Mouse (Mus musculus) layer of hippocampus, adult 18-20 months (tissue): ENCODE measurements around the gene Cacna1s. TPM values are rescaled to one million over a fixed set of nuclear protein-coding genes. Genes with fewer than 3 reads are reported as not detected.
A peak's percentile ranks its signal among the peaks of the same experiment; 100 is the strongest.

Source experiments
- DNase-seq, 2 experiments: peaks; one replicate each; pipeline ENCODE4 v3.0.0; 2022; ENCODE audit warnings: low spot score in 2 of 2
- long read RNA-seq: library from polyadenylated mRNA; stranded (forward); transcript quantifications from one replicate; pipeline ENCODE4 v2.0.0, GENCODE M21; 2021
- total RNA-seq, 2 experiments: library from RNA; stranded (reverse); gene quantifications; 2 replicates each; pipeline ENCODE4 v1.2.3; 2021

The Cacna1s gene
- total RNA-seq = 1 to 10 TPM in 1 of 2 experiments, under 1 TPM in 1; 0.91 to 1.1 TPM
- long read RNA-seq = 0 reads

DNA sequence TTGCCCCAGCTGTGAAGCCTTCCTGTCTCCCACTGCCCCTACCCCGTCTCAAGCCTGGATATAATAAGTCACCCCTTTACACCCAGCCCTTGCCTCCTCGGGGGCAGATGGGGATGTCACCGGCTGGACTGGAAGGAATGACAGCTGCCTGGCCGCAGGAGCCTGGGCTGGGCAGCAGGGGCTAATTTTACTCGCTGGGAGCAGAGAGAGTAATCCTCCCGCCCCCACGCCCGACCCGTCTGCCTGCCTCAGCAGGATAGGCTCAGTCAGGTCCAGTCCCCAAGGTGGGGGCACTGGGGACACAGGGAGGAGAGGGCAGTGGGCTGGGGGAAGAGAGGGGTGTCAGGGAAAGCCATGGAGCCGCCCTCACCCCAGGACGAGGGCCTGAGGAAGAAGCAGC lies at the start of gene Cacna1s:
Gene Cacna1s (plus strand): TSS at position 204 of the 400 bp plus-strand sequence.
- no peak for DNase-seq

DNA sequence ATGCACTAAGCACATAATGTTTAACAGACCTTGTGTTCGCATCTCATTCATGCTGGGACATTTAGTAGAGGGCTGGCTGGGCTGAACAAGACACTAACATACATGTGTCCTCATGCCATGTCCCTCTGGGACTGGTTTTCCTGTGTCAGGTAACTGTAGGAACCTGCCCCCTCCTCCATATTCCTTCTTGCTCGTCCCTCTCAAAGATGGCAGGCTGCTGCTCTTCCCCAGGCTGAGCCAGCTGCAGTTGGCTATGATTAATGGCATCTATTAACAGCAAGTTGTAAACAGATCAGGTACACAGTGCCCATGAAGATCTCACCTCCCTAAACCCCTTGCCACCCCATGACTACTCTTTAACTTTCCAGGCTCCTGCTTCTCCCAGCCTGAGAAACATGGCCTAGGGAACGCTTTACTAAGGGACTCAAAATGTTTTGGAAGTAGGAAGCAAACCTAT lies 46.2 kb upstream of the Cacna1s start, which contains the start of gene Igfn1:
Gene Igfn1 (minus strand): TSS at position 51 of the 457 bp plus-strand sequence.
- no peak for DNase-seq

DNA sequence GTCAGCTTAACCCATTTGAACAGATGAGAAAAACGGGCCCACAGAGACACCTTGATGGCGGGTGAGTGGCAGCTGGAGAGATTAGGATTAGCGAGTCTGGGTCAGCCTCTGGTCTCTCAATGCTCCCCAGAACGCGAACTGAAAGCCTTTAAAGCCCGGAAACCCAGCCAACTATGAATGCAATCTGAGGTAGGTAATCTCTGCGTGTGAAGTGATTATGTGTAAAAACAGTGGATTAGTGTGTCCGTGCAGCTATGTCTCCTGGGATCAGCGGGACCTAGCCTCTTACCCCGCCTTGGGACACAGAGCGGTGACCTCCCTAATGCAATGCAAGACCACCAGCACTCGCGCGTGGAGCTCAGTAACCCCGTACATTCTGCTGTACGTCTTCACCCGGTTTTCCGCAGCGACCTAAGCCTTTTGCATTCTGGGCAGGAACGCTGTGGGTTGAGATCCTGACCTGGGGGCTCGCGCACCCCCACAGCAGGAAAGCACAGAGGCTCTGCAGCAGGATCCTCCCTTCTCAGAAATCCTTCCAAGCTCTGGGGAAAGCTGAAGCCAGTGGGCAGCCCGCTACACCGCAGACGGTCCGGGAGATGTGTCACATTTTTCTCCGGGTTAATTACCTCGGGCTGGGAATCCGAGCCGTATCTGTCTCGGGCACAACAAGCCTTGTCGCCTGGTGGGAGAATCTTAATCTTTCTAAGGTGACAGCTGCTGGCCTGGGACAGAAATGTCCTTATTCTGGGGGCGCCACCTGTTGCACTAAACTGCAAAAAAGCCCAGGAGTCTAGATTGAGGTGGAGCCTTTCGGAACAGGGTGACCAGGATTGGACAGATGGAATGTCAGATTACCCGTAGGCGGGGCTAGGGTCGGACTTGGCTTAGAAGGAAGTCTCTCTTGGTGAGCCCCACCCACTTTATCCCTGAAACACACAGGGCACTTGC lies 45.1 kb upstream of the Cacna1s start, which contains the start of gene Tmem9:
Gene Tmem9 (plus strand): TSS at position 940 of the 948 bp plus-strand sequence.
- DNase-seq = peak; percentile 17 to 63

DNA sequence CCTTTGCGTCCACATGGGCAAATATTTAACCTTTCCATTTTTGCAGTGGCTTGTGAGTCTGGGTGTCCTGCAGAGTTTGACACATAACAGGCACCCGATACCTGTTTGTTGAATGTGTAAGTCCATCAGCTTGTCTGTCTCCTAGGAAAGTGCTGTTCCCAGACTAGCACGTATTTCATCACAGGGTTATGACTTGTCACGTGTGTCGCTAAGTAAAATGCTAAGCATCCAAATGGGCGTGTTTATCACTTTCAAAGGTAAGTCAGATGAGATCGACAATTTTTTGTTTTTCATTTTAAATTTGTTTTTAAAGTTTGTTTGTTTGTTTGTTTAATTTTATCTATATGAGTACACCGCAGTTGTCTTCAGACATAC lies 44.4 kb upstream of the Cacna1s start:
- no peak for DNase-seq

DNA sequence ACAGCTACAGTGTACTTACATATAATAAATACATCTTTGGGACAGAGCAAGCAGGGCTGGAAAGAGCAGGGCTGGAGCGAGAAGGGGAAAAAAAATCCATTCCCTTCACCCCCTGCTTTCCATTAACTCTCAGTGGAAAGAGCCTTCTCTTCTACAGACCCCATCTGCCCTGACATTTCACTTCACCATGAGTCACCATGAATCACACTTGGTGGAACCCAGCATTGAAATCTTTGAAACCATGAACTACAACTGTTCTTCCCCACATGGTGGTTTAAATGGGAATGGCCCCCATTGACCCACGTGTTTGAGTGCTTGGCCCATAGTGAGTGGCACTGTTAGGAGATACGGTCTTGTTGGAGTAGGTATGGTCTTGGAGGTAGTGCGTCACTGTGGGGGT lies 42.3 kb upstream of the Cacna1s start:
- DNase-seq = no peak

DNA sequence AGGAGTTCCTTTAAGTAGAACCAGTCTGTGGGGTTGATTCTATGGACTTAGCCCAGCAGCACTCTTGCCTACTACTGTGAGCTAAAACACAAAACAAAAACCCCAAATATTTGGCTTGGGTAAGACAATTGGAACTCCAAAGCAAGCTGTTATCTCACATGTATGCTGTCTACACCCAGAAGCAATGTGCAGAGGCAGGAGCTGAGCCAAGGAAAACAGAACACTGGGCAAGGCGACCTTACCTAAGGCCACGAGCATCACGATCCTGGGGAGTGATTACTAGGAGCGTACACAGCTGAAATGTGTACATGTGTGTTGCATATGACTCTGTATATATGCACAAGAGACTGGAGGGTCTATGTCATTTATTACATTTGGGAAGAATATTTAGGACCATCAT lies 39.0 kb upstream of the Cacna1s start:
- DNase-seq = no peak

DNA sequence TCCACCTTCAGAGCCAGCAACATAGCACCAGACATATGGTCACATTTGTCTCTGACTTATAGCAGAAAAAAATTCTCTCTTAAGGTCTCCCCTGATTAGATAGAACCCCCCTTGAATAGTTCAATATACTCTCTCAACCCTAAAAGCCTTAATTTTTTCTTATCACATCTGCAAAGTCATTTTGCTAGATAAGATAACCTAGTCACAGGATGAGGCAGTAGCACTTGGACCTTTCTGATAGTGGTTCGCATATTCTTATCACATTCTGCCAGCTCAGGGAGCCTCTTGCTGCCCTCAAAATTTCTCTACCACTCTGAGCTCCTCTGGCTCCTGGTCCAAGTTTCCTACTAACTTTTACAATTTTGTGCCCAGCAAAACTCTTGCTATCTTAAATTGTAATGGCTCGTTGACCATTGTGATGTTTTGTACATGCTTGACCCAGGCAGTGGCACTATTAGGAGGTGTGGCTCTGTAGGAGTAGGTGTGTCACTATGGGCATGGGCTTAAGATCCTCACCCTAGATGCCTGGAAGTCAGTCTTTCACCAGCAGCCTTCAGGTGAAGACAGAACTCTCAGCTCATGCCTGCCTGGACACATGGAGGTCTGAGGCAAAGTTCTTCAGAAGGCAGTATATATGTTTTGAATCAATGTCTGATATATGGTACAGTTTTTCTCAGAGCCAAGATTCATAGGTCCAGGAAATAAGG lies 37.6 kb upstream of the Cacna1s start:
- no peak for DNase-seq

DNA sequence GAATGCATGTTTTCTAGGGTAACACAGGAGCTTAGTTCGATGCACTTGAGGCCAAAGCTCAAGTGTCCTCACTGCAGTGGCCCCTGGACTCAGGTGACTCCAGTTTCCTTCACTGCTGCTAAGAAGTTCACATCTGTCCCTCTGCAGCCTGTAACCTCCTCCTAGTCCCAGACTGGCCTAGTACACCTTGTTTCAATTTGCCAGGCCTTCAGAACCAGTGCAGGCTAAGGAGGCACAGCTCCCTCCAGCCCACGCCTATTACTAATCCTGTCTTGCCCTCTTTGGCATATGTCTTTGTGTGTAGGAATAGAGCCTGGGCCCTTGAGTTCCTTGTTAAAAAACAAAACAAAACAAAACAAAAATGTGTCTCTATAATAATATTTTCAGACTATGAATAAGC lies 35.2 kb upstream of the Cacna1s start:
- no peak for DNase-seq

DNA sequence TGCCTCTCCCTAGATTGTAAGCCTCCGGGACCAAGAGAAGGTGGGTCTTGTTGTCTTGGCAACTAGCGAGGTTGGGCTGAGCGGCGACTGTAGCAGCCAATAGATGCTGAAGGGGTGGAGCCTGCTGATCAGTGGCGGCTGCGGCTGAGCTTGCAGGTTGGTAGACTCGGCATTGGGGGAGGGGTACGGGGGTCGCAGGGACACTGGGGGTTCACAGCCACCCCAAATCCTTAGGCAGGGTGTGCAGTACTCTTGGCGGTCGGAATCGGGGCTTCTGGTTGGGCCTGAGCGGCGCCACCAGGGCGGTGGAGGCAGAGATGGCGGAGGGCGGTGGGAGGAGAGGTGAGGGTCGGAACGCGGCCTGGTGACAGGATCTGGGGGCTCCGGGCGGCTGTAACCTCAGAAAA lies 34.6 kb upstream of the Cacna1s start:
- peak; percentile 93 to 97 for DNase-seq

DNA sequence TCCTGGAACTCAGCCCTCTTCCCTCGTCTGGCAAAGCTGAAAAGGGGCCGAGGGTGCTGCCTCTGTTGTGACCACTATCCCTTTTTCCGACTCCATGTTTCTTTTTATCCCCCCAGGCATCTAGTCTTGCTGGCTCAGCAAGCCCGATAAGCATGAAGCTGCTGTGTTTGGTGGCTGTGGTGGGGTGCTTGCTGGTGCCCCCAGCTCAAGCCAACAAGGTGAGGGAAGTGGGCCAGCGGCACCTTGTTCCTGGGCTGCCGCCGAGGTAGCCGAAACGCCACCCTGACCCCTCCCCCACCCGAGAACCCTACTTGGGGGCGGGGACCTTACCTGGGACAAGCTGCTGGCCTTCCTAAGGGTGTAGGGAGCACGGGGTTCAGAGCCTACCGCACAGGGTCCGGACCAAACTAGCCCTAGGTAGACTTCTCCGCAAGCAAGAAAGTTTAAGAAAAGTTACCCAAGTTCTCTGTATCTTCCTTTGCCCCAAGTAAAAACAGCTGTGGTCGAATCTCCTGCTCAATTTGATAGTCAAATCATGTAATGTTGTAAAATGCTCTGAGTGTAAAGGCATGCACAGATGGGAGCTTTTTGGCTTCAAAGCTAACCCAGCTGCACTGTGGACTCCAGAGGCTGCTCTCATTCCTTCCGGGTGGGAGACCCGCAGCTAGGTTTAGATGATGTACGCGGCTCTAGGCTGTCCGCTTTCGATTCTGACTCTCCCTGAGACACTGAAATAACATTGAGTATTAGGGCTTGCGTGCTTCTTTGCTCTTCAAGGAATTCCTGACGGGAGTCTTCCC lies 34.0 kb upstream of the Cacna1s start:
- DNase-seq = no peak

DNA sequence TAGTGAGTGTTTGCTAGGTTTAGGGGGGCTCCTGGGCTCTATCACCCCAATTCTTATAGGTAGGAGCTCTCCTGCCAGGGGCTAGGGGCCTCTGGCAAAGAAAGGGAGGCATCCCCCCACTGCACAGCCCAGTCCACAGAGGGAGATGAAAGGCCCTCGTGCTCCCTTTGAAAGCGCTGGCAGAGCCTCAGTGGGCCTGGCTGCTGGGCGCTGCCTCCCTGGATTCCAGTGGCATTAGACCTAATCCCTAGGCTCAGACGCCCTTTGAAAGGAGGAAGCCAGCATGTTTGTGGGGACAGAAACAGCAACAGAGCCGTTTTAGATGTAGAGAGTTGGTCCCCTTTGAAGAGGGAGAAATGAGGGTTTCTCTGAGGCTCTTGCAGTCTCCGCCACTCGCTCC lies 22.3 kb upstream of the Cacna1s start:
- no peak for DNase-seq

DNA sequence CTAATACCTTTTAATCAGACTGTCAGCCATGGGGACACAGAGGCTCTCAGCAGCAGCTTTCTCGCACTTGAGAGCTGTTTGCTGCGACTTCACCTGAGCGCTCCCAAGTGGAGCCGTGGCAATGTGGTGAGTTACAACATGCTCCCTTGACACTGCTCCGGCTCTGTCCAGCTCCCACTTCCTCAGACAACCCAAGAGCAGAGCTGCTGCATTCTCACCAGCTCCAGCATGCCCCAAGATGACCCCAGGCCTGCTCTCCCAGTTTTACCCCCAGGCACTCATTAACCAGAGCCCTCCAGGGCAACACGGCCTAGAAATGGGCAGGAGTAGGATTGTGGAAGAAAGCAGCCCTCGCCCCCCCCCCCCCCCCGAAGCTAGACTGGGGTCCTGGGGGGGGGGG lies 20.9 kb upstream of the Cacna1s start:
- no peak for DNase-seq

DNA sequence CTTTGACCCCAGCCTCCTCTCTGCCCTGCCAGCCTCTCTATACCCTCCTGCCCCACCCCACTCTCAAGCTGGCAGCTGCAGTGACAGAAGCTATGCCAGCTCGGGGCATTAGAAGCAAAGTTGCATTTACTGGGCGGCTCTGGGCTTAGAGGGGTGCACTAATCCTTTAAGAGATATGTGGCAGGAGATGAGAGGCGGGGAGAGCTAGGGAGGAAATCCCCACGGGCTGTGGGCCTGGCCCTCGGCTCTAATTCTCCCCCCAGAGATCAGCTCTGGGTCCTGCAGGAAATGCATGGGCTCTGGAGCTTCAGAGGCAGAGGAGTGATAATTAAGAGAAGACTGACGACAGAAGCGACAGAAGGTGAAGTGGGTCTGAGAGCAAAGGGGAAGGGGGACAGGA lies 19.6 kb upstream of the Cacna1s start:
- DNase-seq = no peak

DNA sequence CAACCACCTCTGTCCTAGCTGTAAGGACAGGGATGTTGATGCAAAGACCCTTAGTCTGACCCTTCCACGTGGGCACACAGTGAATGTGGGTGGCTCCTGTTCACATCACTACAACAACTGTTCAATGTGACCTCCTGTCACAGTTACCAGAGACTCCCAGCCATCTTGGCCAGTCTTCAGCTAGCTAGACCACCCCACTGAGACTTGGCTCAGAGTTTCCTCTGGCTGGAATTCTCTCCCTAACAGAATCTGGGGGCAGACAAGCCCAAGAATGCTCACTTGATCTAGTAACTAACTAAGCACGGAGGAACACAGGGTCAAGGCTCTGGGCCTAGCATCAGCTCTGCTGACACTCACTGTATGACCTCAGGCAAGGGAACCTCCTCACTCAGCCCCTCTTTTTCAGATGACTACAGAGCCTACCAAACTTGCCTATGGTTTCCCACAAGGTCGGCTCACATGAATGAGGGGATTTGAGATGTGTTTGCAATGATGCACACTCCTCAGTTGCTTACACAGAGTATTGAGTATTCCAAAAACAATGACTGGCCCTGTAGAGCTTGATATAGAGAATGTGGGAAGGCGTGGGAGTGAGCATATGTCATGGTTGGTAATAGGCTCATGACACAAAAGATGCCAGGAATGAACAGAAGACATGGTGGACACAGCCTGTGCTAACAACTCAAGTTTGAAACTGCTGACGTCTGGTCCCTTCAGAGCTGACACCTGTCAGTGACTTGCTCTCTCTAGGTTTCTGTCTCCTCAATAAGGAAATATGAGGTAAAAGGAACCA lies 13.6 kb upstream of the Cacna1s start:
- DNase-seq = peak in 1 of 2 experiments; percentile 68

DNA sequence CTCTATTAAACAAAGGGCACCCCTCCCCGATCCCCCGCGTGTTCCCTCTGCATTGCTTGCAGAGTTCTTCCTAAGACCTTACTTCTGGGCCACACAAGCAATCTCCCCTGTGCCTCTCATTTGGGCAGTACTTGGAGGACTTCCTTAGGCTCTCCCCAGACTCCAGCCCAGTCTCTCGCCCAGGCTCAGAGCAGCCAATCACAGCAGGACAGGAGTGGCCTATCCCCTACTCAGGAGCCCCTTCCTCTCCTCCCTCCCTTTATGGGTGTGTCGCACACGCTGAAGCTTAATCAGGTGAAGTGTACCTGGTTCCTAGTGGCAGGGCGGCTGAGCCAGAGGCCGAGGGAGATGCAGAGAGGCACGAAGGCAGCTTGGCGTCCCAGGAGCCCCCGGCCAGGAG lies 12.1 kb upstream of the Cacna1s start:
- DNase-seq = no peak

DNA sequence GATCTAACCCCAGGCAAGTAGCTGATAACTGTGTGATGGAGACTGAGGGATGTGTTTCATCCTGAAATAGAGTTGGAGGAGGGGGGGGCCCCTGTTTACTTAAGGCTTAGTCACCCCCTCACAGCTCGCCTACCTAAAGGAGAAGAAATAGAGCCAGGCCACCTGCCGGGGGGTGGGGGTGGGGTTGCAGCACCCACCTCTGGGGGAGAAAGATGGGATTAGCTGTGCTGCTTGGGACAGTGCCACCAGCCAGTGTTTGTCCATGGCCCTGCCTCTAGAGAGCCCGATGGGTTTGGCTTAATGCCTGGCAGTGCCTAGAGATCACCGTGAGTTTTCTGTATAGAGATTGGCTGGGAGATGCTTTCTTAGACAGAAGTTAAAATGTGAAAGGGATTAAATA lies 11.7 kb upstream of the Cacna1s start:
- DNase-seq = no peak

DNA sequence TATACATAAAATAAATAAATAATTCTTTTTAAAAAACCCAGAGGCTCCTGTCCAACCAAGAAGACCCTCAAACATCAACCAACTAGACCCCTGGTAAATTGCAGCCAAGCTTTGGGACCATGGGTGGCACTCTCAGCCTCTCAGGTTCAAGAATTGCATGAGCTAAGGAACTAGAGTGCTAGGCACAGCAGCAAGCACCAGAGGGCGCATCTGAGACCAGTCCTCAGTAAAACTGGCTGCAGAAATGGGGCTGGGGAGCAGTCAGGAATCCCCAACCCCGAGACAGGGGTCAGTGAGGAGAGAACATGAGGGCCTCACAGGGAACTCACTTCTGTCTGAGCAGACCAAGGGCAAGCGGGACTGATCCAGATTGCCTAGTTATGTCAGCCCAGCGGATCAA lies 6.8 kb upstream of the Cacna1s start:
- peak in 1 of 2 experiments; percentile 80 for DNase-seq

DNA sequence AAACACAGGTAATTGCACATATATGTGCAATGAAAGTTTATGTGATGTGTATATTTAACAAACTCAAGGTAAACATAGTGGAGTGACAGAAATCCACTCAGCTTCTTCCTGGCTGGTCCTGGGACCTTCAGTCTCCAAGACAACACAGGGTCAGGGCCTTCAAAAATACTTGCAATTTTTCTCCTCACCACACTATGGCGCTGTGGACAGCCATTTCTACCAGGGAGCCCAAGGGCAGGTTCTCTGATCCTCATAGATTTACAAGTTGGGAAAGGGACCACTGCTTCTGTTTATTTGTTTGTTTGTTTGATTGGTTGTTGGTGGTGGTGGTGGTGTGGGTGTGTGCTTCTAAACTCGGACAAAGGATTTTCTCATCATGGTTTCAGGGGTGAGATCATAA lies 5.1 kb upstream of the Cacna1s start:
- DNase-seq = peak in 1 of 2 experiments; percentile 45

DNA sequence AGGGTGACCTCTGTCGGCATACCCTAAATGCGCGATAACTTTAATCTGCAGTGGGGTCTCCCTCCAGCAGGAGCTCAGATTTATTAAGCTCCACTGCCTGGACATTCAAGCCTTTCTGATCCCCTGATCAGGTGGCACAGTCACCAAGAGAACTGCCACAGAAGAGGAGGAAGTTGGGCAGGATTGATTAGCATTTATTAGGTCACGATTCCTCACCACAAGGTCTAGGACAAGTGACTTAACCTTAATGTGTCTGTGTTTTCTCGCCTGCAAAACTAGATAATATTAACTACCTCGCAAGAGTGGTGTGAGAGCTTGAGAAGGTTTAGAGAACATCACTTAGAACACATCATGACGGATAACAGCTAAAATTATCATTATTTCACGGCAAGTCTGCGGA lies 4.7 kb upstream of the Cacna1s start:
- DNase-seq = no peak

DNA sequence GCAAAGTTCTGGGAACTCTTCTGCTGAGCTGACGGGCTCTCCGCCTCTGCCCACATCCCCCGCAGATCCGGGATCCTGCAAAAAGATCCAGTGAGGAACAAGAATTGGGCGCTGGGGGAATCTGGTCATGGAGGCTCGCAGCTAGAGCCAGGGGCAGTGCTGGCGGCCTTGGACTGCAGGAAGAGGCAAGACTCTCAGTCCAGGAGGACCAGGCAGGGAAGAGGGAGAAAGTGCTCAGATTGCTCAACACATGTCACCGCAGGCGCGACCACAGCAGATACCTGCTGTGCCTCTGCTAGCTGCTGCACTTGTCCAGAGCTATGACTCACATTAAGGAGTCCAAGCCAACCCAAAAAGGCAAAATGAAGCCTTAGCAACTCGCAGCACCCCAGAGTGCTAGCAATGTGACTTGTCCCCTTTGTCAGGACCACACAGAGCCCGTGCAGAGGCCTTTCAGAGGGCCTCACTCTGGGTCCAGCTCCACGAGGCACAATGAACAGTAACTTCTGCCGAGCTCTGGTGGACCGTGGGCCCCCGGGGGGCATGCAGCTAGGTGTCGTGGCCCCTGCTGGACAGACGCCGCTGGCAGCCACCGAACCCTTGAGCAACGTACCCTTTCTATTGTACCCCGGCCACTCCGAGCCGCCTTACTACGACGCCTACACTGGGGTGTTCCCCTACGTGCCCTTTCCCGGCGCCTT lies 2.1 kb upstream of the Cacna1s start, which contains the start of gene Ascl5:
Gene Ascl5 (plus strand): TSS at position 493 of the 701 bp plus-strand sequence.
- DNase-seq = no peak
